Mouse (Mus musculus) limb, embryonic 11.5 days (tissue): ENCODE measurements around the gene Mip. TPM values are rescaled to one million over a fixed set of nuclear protein-coding genes. Genes with fewer than 3 reads are reported as not detected.
A peak's percentile ranks its signal among the peaks of the same experiment; 100 is the strongest.

Source experiments
- ATAC-seq: fragments of 200-750 bp; cut with Nextera tagmentation; 2 replicates; pipeline ENCODE4 v1.8.0; 2017; ENCODE audit warnings: low read depth; ENCODE audit not compliant: insufficient number of reproducible peaks, low FRiP score, low TSS enrichment
- DNase-seq: peaks from one replicate; pipeline ENCODE4 v3.0.0-alpha.2; 2015; ENCODE audit warnings: low spot score
- H3K27ac ChIP-seq: fragments of 300-500 bp; sonication (generic); replicated peaks from 2 replicates; pipeline ENCODE4 v1.5.1; 2014; ENCODE audit warnings: low read depth, mild to moderate bottlenecking, low read length
- H3K27me3 ChIP-seq: fragments of 300-500 bp; sonication (generic); 2 replicates; pipeline ENCODE4 v1.6.1; 2014; ENCODE audit warnings: mild to moderate bottlenecking, low read length, mixed read lengths; ENCODE audit not compliant: control insufficient read depth, insufficient read depth
- H3K36me3 ChIP-seq: fragments of 300-500 bp; sonication (generic); 2 replicates; pipeline ENCODE4 v1.6.1; 2014; ENCODE audit warnings: mild to moderate bottlenecking, low read length, moderate library complexity, mixed read lengths; ENCODE audit not compliant: control insufficient read depth, insufficient read depth
- H3K4me1 ChIP-seq: fragments of 300-500 bp; sonication (generic); 2 replicates; pipeline ENCODE4 v1.6.1; 2014; ENCODE audit warnings: low read length, mixed read lengths; ENCODE audit not compliant: control insufficient read depth, insufficient read depth
- H3K4me2 ChIP-seq: fragments of 300-500 bp; sonication (generic); 2 replicates; pipeline ENCODE4 v1.6.1; 2014; ENCODE audit warnings: low read depth, mild to moderate bottlenecking, moderate library complexity; ENCODE audit not compliant: severe bottlenecking
- H3K4me3 ChIP-seq: fragments of 300-500 bp; sonication (generic); 2 replicates; pipeline ENCODE4 v1.5.1; 2014; ENCODE audit warnings: low read depth, low read length
- H3K9ac ChIP-seq: fragments of 300-500 bp; sonication (generic); 2 replicates; pipeline ENCODE4 v1.6.1; 2014; ENCODE audit warnings: mild to moderate bottlenecking, low read length
- H3K9me3 ChIP-seq: fragments of 300-500 bp; sonication (generic); 2 replicates; pipeline ENCODE4 v1.6.1; 2016; ENCODE audit warnings: low read length; ENCODE audit not compliant: control insufficient read depth
- WGBS: fragments of 180-500 bp; shearing (Covaris S2); extraction: QIAGEN DNeasy Blood & Tissue Kit; methylation state at CpG from one replicate; pipeline ENCODE4 v1.1.7; 2014; 5-methylcytosine and 5-hydroxymethylcytosine counted together
- polyA plus RNA-seq: library from polyadenylated mRNA; unstranded; fragments of >200 nt; fragmentation: Nextera tagmentation; extraction: Ambion mirVana; gene quantifications from 2 replicates; pipeline ENCODE4 v1.2.1, GENCODE M21; 2014

Gene Mip
- polyA plus RNA-seq, 1 experiment from 2014 or later: 0.32 TPM

- peak within 1 kb of the TSS; percentile 96 for H3K27ac ChIP-seq
- ATAC-seq: peak; percentile 83
- WGBS: under 1% methylated on average over 45 of the region's 58 CpGs
- no peaks in the 10 kb centered on the region for H3K9me3 ChIP-seq
- H3K9ac ChIP-seq: peak within 1 kb of the TSS; percentile 97
- H3K4me1 ChIP-seq: peaks cover 17% of the 10 kb centered on the region
- peak within 1 kb of the TSS; percentile 68 for H3K4me2 ChIP-seq
- H3K27me3 ChIP-seq: no peaks in the 10 kb centered on the region
- H3K4me3 ChIP-seq: peak within 1 kb of the TSS; percentile 81
- peak; percentile 88 for DNase-seq
- peaks cover 2% of the 10 kb centered on the region; the same call in 1 of the 2 replicates for H3K36me3 ChIP-seq
Measured at GRCm38 (mm10) chr10:128231697-128232419, 6.2 kb downstream of the Mip start, which contains the start of gene Timeless. TSS of gene Timeless (plus strand) at chr10:128232065.

GRCm38 (mm10) chr10:128232420-128232985, 6.9 kb downstream of the Mip start:
- H3K9ac ChIP-seq: peak overlapping the region; percentile 97
- H3K4me1 ChIP-seq: peaks cover 17% of the 10 kb centered on the region
- ATAC-seq: no peak; the same call in 1 of the 2 replicates
- H3K27me3 ChIP-seq: no peaks in the 10 kb centered on the region
- peak; percentile 68 for DNase-seq
- no peaks in the 10 kb centered on the region for H3K9me3 ChIP-seq
- peaks cover 2% of the 10 kb centered on the region; the same call in 1 of the 2 replicates for H3K36me3 ChIP-seq
- peak overlapping the region; percentile 96 for H3K27ac ChIP-seq
- peak overlapping the region; percentile 68 for H3K4me2 ChIP-seq
- peak overlapping the region; percentile 81 for H3K4me3 ChIP-seq
- 0% methylated on average over 14 of the region's 14 CpGs for WGBS

GRCm38 (mm10) chr10:128236321-128236720, 10.7 kb downstream of the Mip start:
- WGBS: 41% methylated on average over 4 of the region's 4 CpGs
- Histone ChIP-seq H3K27ac (no peak overlapping the region), H3K4me3 (no peak overlapping the region), H3K27me3 (no peaks in the 10 kb centered on the region), H3K4me1 (peaks cover 9% of the 10 kb centered on the region), H3K36me3 (peaks cover 16% of the 10 kb centered on the region), H3K9me3 (no peaks in the 10 kb centered on the region), H3K9ac (0 out of 2 replicates have a peak overlapping the region, but pooled peaks have one; percentile 27), H3K4me2 (no peak overlapping the region)
- ATAC-seq: no peak
- no peak for DNase-seq

- DNase-seq: no peak
- peaks cover 28% of the 10 kb centered on the region for H3K36me3 ChIP-seq
Measured at GRCm38 (mm10) chr10:128237807-128238480, 12.3 kb downstream of the Mip start.

GRCm38 (mm10) chr10:128239140-128239539, 13.5 kb downstream of the Mip start:
- Histone ChIP-seq H3K4me3 (no peak overlapping the region), H3K4me2 (no peak overlapping the region), H3K27ac (no peak overlapping the region), H3K27me3 (no peaks in the 10 kb centered on the region), H3K4me1 (peaks cover 6% of the 10 kb centered on the region; the same call in 1 of the 2 replicates), H3K9ac (no peak overlapping the region), H3K36me3 (peaks cover 31% of the 10 kb centered on the region), H3K9me3 (no peaks in the 10 kb centered on the region)
- 93% methylated on average over 4 of the region's 4 CpGs for WGBS
- no peak for ATAC-seq
- DNase-seq: no peak

More at GRCm38 (mm10) chr10:128237807-128238480, 12.3 kb downstream of the Mip start:
- Histone ChIP-seq H3K27ac (no peak overlapping the region), H3K9me3 (no peaks in the 10 kb centered on the region), H3K9ac (no peak overlapping the region), H3K4me3 (no peak overlapping the region), H3K4me1 (peaks cover 9% of the 10 kb centered on the region), H3K4me2 (no peak overlapping the region), H3K27me3 (no peaks in the 10 kb centered on the region)
- no peak for ATAC-seq
- WGBS: 83% methylated on average over 15 of the region's 15 CpGs

- Histone ChIP-seq H3K4me2 (no peak overlapping the region), H3K9me3 (no peaks in the 10 kb centered on the region), H3K9ac (no peak overlapping the region), H3K36me3 (peaks cover 37% of the 10 kb centered on the region), H3K27ac (no peak overlapping the region), H3K4me1 (peaks cover 6% of the 10 kb centered on the region; the same call in 1 of the 2 replicates), H3K4me3 (no peak overlapping the region), H3K27me3 (no peaks in the 10 kb centered on the region)
- 91% methylated on average over 18 of the region's 18 CpGs for WGBS
- ATAC-seq: no peak
- DNase-seq: no peak
Measured at GRCm38 (mm10) chr10:128240131-128240530, 14.5 kb downstream of the Mip start.

- Histone ChIP-seq H3K9ac (no peak overlapping the region), H3K4me2 (no peak overlapping the region), H3K9me3 (no peaks in the 10 kb centered on the region), H3K4me3 (no peak overlapping the region), H3K4me1 (no peaks in the 10 kb centered on the region), H3K36me3 (peaks cover 53% of the 10 kb centered on the region), H3K27me3 (no peaks in the 10 kb centered on the region), H3K27ac (no peak overlapping the region)
- ATAC-seq: no peak
- DNase-seq: no peak
- WGBS: 97% methylated on average over 8 of the region's 8 CpGs
Measured at GRCm38 (mm10) chr10:128243252-128243651, 17.6 kb downstream of the Mip start.

- Histone ChIP-seq H3K4me3 (no peak overlapping the region), H3K36me3 (peaks cover 57% of the 10 kb centered on the region), H3K27me3 (no peaks in the 10 kb centered on the region), H3K9ac (no peak overlapping the region), H3K9me3 (no peaks in the 10 kb centered on the region), H3K4me1 (no peaks in the 10 kb centered on the region), H3K27ac (no peak overlapping the region), H3K4me2 (no peak overlapping the region)
- ATAC-seq: no peak
- DNase-seq: no peak
- WGBS: 93% methylated on average over 15 of the region's 15 CpGs
Measured at GRCm38 (mm10) chr10:128244121-128244520, 18.5 kb downstream of the Mip start.
